Mouse (Mus musculus): Measurements from ENCODE around the gene Rabgap1l. TPM values are rescaled to one million over a fixed set of nuclear protein-coding genes. Genes with fewer than 3 reads are reported as not detected.
A peak's percentile ranks its signal among the peaks of the same experiment; 100 is the strongest.

Gene Rabgap1l
- polyA plus RNA-seq, 1 experiment = 12.9 TPM

DNA sequence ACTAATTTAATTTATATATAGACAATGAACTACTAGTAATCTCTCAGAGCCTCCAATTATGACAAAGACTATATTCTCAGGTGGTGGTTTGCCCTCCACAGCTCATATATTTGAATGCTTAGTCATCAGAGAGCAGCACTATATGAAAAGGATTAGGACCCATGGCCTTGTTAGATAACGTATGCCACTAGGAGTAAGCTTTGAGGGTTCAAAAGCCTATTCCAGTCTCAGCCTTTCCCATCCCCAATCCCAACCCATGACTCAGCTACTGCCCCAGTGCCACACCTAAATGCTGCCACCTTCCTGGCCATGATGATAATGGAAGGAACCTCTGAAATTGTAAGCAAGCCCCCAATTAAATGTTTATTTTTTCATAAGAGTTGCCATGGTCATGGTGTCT, 195.6 kb downstream of the Rabgap1l start:
- no peak for TF ChIP-seq CTCF (conservative IDR thresholded peaks at IDR 0.05; ENCODE audit: insufficient read depth, insufficient read length, low read depth, low read length)
- TF ChIP-seq POLR2A (IDR thresholded peaks at IDR 0.05; ENCODE audit: low read depth, low read length) = no peak
- Histone ChIP-seq H3K27me3 (replicated peaks; ENCODE audit: control insufficient read depth, insufficient read depth, low read length) (no peaks in the 10 kb centered on the region), H3K4me1 (ENCODE audit: control insufficient read depth, insufficient read depth, low read length) (no peaks in the 10 kb centered on the region), H3K27ac (ENCODE audit: insufficient read depth, low read depth, low read length) (no peak overlapping the region), H3K36me3 (ENCODE audit: control insufficient read depth, insufficient read depth, low read length) (no peaks in the 10 kb centered on the region), H3K4me3 (ENCODE audit: insufficient read depth, low read depth, low read length) (no peak overlapping the region)
- no peak for DNase-seq
- WGBS = 96% methylated on average over 1 of the region's 1 CpGs

DNA sequence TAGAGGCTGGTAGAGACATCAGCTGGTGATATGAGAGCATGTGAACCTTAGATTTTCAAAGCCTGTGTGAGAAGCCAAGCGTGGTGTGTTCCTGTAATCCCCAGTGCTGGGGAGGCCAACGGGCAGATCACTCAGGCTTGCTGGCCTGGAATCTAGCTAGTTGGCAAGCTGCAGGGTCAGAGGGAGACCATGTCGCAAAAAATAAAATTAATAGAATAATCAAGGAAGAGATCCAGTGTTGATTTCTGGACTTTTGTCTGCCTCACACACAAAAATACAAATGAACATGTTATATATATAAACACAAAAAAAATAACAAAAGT, 196.1 kb downstream of the Rabgap1l start:
- Histone ChIP-seq H3K4me3 (ENCODE audit: insufficient read depth, low read depth, low read length) (no peak overlapping the region), H3K4me1 (ENCODE audit: control insufficient read depth, insufficient read depth, low read length) (no peaks in the 10 kb centered on the region), H3K27ac (ENCODE audit: insufficient read depth, low read depth, low read length) (no peak overlapping the region), H3K27me3 (replicated peaks; ENCODE audit: control insufficient read depth, insufficient read depth, low read length) (no peaks in the 10 kb centered on the region), H3K36me3 (ENCODE audit: control insufficient read depth, insufficient read depth, low read length) (no peaks in the 10 kb centered on the region)
- DNase-seq = peak; percentile 56
- TF ChIP-seq CTCF (conservative IDR thresholded peaks at IDR 0.05; ENCODE audit: insufficient read depth, insufficient read length, low read depth, low read length) = no peak
- TF ChIP-seq POLR2A (IDR thresholded peaks at IDR 0.05; ENCODE audit: low read depth, low read length) = no peak
- WGBS = 66% methylated on average over 3 of the region's 3 CpGs

DNA sequence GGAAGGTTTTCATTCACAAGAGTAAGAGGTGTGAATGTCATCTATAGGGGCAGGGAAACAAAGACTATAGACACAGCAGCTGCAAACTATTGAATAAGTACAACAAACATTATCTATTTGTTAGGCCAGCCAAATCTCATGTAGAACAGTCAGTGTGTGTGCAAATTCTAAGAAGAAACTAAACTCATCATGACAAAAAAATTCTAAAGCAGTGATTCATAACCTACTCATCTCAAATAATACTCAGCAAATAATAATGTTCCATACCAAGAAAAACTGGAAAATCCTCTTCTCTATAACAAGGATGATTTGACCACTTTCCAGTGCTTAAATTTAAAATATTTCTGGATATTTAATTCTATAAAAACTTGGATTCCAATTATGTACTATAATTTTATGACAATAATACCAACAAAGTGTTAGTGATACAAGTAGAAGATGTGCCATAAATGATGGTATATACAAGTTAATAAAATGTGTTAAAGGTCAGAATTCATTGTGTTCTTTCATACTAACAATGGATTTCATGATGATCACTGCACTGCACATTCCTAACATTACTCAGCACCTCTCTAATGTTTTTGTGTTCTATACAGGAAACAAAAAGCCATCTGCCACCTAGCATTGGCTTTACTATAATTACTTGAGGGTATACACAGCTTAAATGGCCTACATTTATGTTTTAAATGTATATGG, 196.6 kb downstream of the Rabgap1l start:
- no peak for TF ChIP-seq CTCF (conservative IDR thresholded peaks at IDR 0.05; ENCODE audit: insufficient read depth, insufficient read length, low read depth, low read length)
- no peak for TF ChIP-seq POLR2A (IDR thresholded peaks at IDR 0.05; ENCODE audit: low read depth, low read length)

DNA sequence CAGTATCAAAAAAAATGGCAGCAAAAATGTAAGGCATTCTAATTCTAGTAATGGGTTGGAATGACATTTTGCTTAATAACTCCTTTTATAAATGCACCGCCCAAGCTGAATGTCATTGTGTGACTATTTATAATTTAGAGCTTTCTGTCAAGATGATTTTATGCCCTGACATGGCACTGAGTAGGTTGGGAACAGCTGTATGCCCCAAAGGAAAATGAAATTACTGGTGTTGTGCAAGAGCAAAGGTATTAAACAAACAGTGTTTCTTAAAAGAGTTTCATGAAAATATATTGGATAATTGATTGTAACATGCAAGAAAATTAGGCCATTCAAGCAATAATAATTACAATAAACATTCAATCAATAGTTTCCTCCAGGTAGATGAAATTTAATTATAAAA, 198.4 kb downstream of the Rabgap1l start:
- WGBS = 88% methylated on average over 1 of the region's 1 CpGs
- Histone ChIP-seq H3K27me3 (replicated peaks; ENCODE audit: control insufficient read depth, insufficient read depth, low read length) (no peaks in the 10 kb centered on the region), H3K36me3 (ENCODE audit: control insufficient read depth, insufficient read depth, low read length) (no peaks in the 10 kb centered on the region), H3K27ac (ENCODE audit: insufficient read depth, low read depth, low read length) (no peak overlapping the region), H3K4me1 (ENCODE audit: control insufficient read depth, insufficient read depth, low read length) (no peaks in the 10 kb centered on the region), H3K4me3 (ENCODE audit: insufficient read depth, low read depth, low read length) (no peak overlapping the region)
- no peak for DNase-seq
- TF ChIP-seq CTCF (conservative IDR thresholded peaks at IDR 0.05; ENCODE audit: insufficient read depth, insufficient read length, low read depth, low read length) = no peak
- no peak for TF ChIP-seq POLR2A (IDR thresholded peaks at IDR 0.05; ENCODE audit: low read depth, low read length)

More for the DNA sequence above, 196.6 kb downstream of the Rabgap1l start:
- H3K27ac ChIP-seq (ENCODE audit: insufficient read depth, low read depth, low read length) = no peak overlapping the region
- H3K4me1 ChIP-seq (ENCODE audit: control insufficient read depth, insufficient read depth, low read length) = no peaks in the 10 kb centered on the region
- no peaks in the 10 kb centered on the region for H3K36me3 ChIP-seq (ENCODE audit: control insufficient read depth, insufficient read depth, low read length)
- no peak overlapping the region for H3K4me3 ChIP-seq (ENCODE audit: insufficient read depth, low read depth, low read length)
- DNase-seq = no peak
- no peaks in the 10 kb centered on the region for H3K27me3 ChIP-seq (replicated peaks; ENCODE audit: control insufficient read depth, insufficient read depth, low read length)

DNA sequence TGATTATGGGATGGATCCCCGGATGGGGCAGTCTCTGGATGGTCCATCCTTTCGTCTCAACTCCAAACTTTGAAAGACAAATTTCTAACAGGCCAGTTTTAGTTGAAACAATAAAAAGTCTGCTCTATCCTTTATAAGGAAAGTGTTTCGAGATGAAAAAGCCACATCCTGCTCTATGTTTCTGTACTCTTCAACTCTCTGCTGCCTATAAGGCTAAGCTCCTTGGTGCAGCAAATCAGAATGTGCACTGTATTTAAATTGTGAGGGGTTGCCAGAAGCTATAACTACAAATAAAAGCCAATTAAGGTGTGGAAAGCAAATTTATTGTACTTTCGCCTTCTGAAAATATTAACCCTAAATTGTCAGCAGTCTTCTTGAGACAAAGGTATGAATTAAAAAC, 198.9 kb downstream of the Rabgap1l start:
- 95% methylated on average over 4 of the region's 4 CpGs for WGBS
- no peaks in the 10 kb centered on the region for H3K4me1 ChIP-seq (ENCODE audit: control insufficient read depth, insufficient read depth, low read length)
- TF ChIP-seq POLR2A (IDR thresholded peaks at IDR 0.05; ENCODE audit: low read depth, low read length) (no peak), CTCF (conservative IDR thresholded peaks at IDR 0.05; ENCODE audit: insufficient read depth, insufficient read length, low read depth, low read length) (no peak)

DNA sequence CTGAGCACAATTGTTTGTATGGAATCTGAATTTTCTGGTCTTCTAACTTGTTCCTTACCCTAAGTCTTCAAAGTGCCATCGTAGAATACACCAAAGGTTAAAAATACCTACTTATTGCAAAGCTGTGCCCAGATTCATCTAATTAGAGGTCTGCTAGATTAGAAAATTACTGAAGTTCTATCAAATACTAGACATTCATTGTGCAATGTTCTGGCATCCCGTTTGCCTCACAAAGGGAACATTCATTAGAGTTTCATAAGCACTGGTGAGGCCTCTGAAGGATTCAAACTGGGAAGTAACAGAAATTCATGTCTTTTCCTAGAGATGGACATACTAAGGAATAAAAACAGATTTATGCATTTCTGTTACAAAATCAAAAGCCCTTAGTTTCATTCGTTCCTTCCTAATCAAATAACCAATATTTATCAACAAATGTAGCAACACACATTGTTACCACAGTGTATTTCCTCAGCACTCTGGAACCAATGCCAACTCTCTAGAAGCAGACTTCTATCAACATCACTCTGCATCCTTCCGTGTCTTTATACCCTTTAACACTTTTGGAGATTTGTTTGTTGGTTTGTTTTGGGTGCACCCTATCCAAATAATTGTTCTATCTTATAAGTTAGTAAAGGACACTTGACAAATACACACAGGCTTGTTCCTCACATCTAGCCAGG, 204.0 kb downstream of the Rabgap1l start:
- TF ChIP-seq POLR2A (IDR thresholded peaks at IDR 0.05; ENCODE audit: low read depth, low read length) (no peak), CTCF (conservative IDR thresholded peaks at IDR 0.05; ENCODE audit: insufficient read depth, insufficient read length, low read depth, low read length) (no peak)
- no peak overlapping the region for H3K27ac ChIP-seq (ENCODE audit: insufficient read depth, low read depth, low read length)
- DNase-seq = no peak
- no peaks in the 10 kb centered on the region for H3K4me1 ChIP-seq (ENCODE audit: control insufficient read depth, insufficient read depth, low read length)
- WGBS = 84% methylated on average over 4 of the region's 4 CpGs
- H3K36me3 ChIP-seq (ENCODE audit: control insufficient read depth, insufficient read depth, low read length) = no peaks in the 10 kb centered on the region
- H3K27me3 ChIP-seq (replicated peaks; ENCODE audit: control insufficient read depth, insufficient read depth, low read length) = no peaks in the 10 kb centered on the region
- H3K4me3 ChIP-seq (ENCODE audit: insufficient read depth, low read depth, low read length) = no peak overlapping the region

More for the DNA sequence above, 198.9 kb downstream of the Rabgap1l start:
- Histone ChIP-seq H3K4me3 (ENCODE audit: insufficient read depth, low read depth, low read length) (no peak overlapping the region), H3K27ac (ENCODE audit: insufficient read depth, low read depth, low read length) (no peak overlapping the region), H3K27me3 (replicated peaks; ENCODE audit: control insufficient read depth, insufficient read depth, low read length) (no peaks in the 10 kb centered on the region), H3K36me3 (ENCODE audit: control insufficient read depth, insufficient read depth, low read length) (no peaks in the 10 kb centered on the region)
- no peak for DNase-seq

DNA sequence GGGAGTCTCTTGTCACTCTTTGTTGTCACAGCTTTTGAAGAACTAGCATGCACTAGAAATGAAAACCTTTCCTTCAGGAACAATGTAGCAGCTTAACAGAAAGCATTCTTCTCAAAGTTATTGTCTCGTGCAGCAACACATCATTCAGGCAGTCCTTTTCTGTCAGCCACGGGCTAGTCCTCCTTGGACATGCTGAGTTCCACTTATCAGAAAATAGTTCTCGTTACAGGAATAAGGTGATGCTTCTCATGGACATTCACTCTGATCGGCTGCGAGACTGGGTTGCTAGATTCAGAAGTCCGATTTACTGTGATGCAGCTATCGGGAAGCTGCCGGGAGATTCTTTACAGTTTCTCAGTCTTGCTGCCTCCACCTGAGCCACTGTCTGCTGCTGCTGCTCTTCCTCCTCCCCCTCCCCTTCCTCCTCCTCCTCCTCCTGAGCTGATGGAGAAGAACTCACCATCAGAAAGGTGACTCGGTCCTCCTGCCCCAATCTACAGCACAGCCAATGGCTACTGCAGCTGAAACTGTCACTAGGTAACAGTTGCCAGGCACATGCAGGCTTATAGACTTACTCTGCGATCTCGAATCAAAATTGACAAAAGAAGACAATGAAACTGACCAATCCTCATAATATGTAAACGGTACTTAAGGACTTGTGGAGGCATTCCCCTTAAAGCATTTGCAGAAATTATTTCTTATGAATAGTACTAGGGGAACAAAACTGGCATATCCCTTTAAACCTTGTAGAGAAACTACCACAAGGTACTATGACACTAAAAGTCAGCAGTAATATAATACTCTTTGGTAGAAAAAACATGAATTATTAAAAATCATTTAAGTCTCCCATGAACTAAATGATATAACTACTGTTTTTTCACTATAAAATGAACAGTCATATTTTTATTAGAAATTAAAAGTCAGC, 213.4 kb downstream of the Rabgap1l start:
- no peaks in the 10 kb centered on the region for H3K4me1 ChIP-seq (ENCODE audit: control insufficient read depth, insufficient read depth, low read length)
- H3K4me3 ChIP-seq (ENCODE audit: insufficient read depth, low read depth, low read length) = no peak overlapping the region
- H3K36me3 ChIP-seq (ENCODE audit: control insufficient read depth, insufficient read depth, low read length) = no peaks in the 10 kb centered on the region
- TF ChIP-seq CTCF (conservative IDR thresholded peaks at IDR 0.05; ENCODE audit: insufficient read depth, insufficient read length, low read depth, low read length) (no peak), POLR2A (IDR thresholded peaks at IDR 0.05; ENCODE audit: low read depth, low read length) (no peak)
- no peaks in the 10 kb centered on the region for H3K27me3 ChIP-seq (replicated peaks; ENCODE audit: control insufficient read depth, insufficient read depth, low read length)
- DNase-seq = no peak
- WGBS = 75% methylated on average over 12 of the region's 12 CpGs
- H3K27ac ChIP-seq (ENCODE audit: insufficient read depth, low read depth, low read length) = no peak overlapping the region
